Mouse (Mus musculus) C2C12 (cell line): Measurements from ENCODE around the gene Rtraf.

ENCODE experiments used
- CTCF ChIP-seq: IDR thresholded peaks from one replicate; pipeline ENCODE4 v1.5.1; 2011; ENCODE audit not compliant: control insufficient read depth, insufficient read depth, insufficient read length
- MYOD1 ChIP-seq: IDR thresholded peaks from one replicate; pipeline ENCODE4 v1.6.1; 2011; ENCODE audit warnings: low read depth; ENCODE audit not compliant: control insufficient read depth, insufficient read length
- USF1 ChIP-seq: IDR thresholded peaks from one replicate; pipeline ENCODE4 v1.6.1; 2011; ENCODE audit warnings: low read depth, mild to moderate bottlenecking, control low read depth, moderate library complexity

DNA sequence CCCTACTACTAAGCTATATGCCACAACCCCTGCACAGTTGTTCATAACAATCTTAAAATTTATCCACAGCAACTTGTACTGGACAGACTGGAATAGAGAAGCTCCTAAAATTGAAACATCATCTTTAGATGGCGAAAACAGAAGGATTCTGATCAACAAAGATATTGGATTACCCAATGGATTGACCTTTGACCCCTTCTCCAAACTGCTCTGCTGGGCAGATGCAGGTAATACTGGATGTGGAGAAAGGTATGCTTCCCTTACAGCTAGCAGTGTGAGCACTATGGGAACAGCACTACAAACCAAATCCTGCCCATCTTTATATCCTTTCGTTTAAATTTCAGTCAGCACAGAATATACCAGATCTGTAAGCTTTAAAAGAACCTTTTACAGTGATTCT, 15.8 kb downstream of the Rtraf start:
- no peak for TF ChIP-seq CTCF
- TF ChIP-seq MYOD1, result no peak
- TF ChIP-seq USF1, result no peak
